Mouse (Mus musculus): ENCODE measurements around the gene Sec14l3.

DNA sequence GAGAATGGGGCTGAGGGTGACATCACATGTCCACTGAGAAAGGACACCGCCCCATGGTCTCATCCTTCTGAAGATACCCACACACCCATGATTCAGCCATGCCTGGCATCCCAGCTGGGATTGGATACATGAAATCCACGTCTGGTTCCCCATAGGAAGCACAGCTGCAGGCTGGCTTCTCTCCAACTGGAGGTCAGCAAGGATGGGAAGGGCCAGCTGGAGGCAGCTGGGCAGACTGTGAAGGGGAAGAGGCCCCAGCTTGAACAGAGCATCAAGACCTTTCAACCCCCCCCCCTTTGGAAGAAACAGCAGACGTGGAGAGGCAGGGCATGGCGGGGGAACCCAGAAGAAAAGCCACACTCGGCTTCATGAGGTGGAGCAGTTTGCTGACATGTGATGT, 18.1 kb upstream of the Sec14l3 start:
- TF ChIP-seq CTCF (IDR thresholded peaks at IDR 0.05; ENCODE audit: borderline replicate concordance, insufficient read depth, low read length) (no peak), POLR2A (IDR thresholded peaks at IDR 0.05; ENCODE audit: low read depth, low read length) (no peak)
